Mouse (Mus musculus): ENCODE results near the gene Fam20a.

GRCm38 (mm10) chr11:109771381-109771780, 49.3 kb upstream of the Fam20a start:
- TF ChIP-seq CTCF (IDR thresholded peaks at IDR 0.05; ENCODE audit: low read depth, low read length), result no peak
- TF ChIP-seq POLR2A (IDR thresholded peaks at IDR 0.05; ENCODE audit: borderline replicate concordance, low read depth, low read length), result no peak
